Mouse (Mus musculus): Measurements from ENCODE around the gene Sfmbt2. TPM values are rescaled to one million over a fixed set of nuclear protein-coding genes. Genes with fewer than 3 reads are reported as not detected.

Gene Sfmbt2
- polyA plus RNA-seq (2015; fragmentation: Nextera tagmentation; extraction: Ambion mirVana): 0.41 and 0.47 TPM in 2 replicates

DNA sequence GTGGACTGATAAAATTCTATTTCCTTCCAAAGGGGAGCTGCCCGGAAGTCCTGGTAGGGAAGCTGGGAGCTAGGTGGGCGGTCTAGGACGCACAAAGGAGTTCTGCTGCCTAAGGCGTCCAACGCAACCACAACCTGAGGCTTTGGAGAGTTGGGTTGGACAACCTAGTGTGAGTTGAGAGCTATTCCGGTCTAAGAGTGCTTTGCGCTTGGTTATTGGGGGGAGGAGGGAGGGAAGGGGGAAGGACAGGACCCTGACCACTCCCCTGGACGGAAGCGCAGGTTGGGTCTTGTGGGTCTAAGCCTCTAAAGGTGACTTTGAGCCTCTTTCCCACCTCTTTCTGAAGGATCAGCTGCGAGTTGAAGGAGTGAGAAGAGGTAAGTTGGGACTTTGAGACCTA, at the start of gene Sfmbt2:
Gene Sfmbt2 (plus strand): TSS at position 335 of the 400 bp plus-strand sequence.
- no peaks in the 10 kb centered on the region for H3K36me3 ChIP-seq (ENCODE audit: control insufficient read depth, insufficient read depth)
- H3K4me1 ChIP-seq (replicated peaks; ENCODE audit: control insufficient read depth, insufficient read depth, low read length): peaks cover 10% of the 10 kb centered on the region; the same call in 1 of the 2 replicates
- no peak within 1 kb of the TSS for H3K4me2 ChIP-seq (replicated peaks; ENCODE audit: low read depth)
- 0 out of 2 replicates have a peak, but pooled peaks cover 2% of the 10 kb centered on the region for H3K9me3 ChIP-seq (ENCODE audit: control insufficient read depth)
- H3K9ac ChIP-seq (ENCODE audit: low read depth, low read length): no peak within 1 kb of the TSS
- ATAC-seq: no peak
- 0 out of 2 replicates have a peak within 1 kb of the TSS, but pooled peaks have one; percentile 6 for H3K4me3 ChIP-seq (ENCODE audit: low read depth, low read length)
- H3K27me3 ChIP-seq (replicated peaks; ENCODE audit: control insufficient read depth, insufficient read depth, low read length): peaks cover 70% of the 10 kb centered on the region
- WGBS: 3% methylated on average over 10 of the region's 10 CpGs
- no peak for TF ChIP-seq CTCF (IDR thresholded peaks at IDR 0.05; ENCODE audit: low read depth)
- H3K27ac ChIP-seq (ENCODE audit: low read depth, low read length): no peak within 1 kb of the TSS

DNA sequence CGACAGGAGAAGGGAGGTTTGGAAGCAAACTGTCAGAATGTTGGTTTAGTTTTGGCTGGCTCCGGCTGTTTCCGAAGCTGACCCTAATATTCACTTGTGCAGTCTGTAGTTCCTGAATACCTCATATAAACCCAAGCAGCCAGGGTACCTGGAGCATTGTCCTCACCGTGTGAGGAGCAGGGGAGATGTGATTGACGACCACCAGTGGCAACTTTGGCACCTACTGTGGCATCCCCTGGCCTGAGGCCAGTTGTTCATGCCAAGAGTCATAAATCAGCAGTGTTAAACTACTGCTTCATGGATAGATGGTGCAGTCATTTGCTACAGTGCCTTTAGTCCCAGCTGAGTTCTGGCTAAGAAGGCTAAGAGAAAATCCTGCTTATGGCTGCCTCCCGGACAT, 49.2 kb upstream of the Sfmbt2 start:
- H3K9ac ChIP-seq (ENCODE audit: low read depth, low read length): no peak overlapping the region
- no peak overlapping the region for H3K4me3 ChIP-seq (ENCODE audit: low read depth, low read length)
- no peak for TF ChIP-seq CTCF (IDR thresholded peaks at IDR 0.05; ENCODE audit: low read depth)
- no peaks in the 10 kb centered on the region for H3K4me1 ChIP-seq (replicated peaks; ENCODE audit: control insufficient read depth, insufficient read depth, low read length)
- ATAC-seq: no peak
- H3K36me3 ChIP-seq (ENCODE audit: control insufficient read depth, insufficient read depth): no peaks in the 10 kb centered on the region
- no peaks in the 10 kb centered on the region for H3K9me3 ChIP-seq (ENCODE audit: control insufficient read depth)
- 61% methylated on average over 6 of the region's 6 CpGs for WGBS
- H3K4me2 ChIP-seq (replicated peaks; ENCODE audit: low read depth): no peak overlapping the region
- H3K27ac ChIP-seq (ENCODE audit: low read depth, low read length): no peak overlapping the region
- H3K27me3 ChIP-seq (replicated peaks; ENCODE audit: control insufficient read depth, insufficient read depth, low read length): no peaks in the 10 kb centered on the region

DNA sequence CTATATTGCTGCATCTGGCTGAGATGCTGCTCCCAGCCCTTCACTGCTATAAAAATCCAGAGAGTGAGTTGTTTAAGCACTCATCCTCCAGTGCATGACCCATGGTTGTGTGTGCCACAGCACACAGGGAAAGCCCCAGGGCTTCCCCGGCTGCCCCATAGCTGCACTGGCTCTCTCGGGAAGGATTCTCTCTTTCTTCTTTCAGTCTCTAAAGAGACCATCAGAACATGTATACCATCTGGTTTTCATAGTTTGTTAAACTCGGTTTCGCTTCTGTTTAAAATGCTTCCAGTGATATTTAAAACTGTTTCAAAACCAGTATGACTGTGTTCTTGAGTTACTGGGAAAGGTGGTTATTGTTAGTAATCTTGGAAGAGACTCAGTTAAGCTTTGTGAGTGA, 47.1 kb upstream of the Sfmbt2 start:
- H3K36me3 ChIP-seq (ENCODE audit: control insufficient read depth, insufficient read depth): no peaks in the 10 kb centered on the region
- 80% methylated on average over 4 of the region's 4 CpGs for WGBS
- no peak overlapping the region for H3K4me3 ChIP-seq (ENCODE audit: low read depth, low read length)
- no peaks in the 10 kb centered on the region for H3K9me3 ChIP-seq (ENCODE audit: control insufficient read depth)
- no peak for TF ChIP-seq CTCF (IDR thresholded peaks at IDR 0.05; ENCODE audit: low read depth)
- no peak overlapping the region for H3K4me2 ChIP-seq (replicated peaks; ENCODE audit: low read depth)
- no peak overlapping the region for H3K9ac ChIP-seq (ENCODE audit: low read depth, low read length)
- no peaks in the 10 kb centered on the region for H3K27me3 ChIP-seq (replicated peaks; ENCODE audit: control insufficient read depth, insufficient read depth, low read length)
- H3K4me1 ChIP-seq (replicated peaks; ENCODE audit: control insufficient read depth, insufficient read depth, low read length): no peaks in the 10 kb centered on the region
- no peak overlapping the region for H3K27ac ChIP-seq (ENCODE audit: low read depth, low read length)
- no peak for ATAC-seq

DNA sequence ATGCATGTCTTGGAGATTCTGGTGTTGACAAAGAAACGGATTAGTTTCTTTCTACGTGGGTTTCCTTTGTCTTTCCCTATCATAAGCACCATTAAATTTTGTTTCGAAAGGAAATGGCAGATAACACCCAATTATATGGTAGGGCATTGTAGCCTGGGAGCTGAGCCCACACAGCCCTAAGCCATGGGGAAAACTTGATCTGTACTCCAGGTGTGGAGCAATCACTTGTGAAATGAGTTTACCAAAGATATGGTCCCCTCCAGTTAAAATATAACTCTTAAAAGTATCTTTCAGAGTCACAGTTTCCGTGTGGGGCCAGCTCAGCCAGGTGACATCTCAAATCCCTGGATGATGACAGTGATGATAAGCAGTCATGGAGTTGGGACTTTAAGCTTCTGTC, 45.3 kb upstream of the Sfmbt2 start:
- no peak for ATAC-seq
- H3K27me3 ChIP-seq (replicated peaks; ENCODE audit: control insufficient read depth, insufficient read depth, low read length): no peaks in the 10 kb centered on the region
- no peak overlapping the region for H3K4me2 ChIP-seq (replicated peaks; ENCODE audit: low read depth)
- H3K9me3 ChIP-seq (ENCODE audit: control insufficient read depth): no peaks in the 10 kb centered on the region
- no peak overlapping the region for H3K9ac ChIP-seq (ENCODE audit: low read depth, low read length)
- 46% methylated on average over 4 of the region's 4 CpGs for WGBS
- H3K4me3 ChIP-seq (ENCODE audit: low read depth, low read length): no peak overlapping the region
- no peaks in the 10 kb centered on the region for H3K4me1 ChIP-seq (replicated peaks; ENCODE audit: control insufficient read depth, insufficient read depth, low read length)
- no peaks in the 10 kb centered on the region for H3K36me3 ChIP-seq (ENCODE audit: control insufficient read depth, insufficient read depth)
- no peak overlapping the region for H3K27ac ChIP-seq (ENCODE audit: low read depth, low read length)
- TF ChIP-seq CTCF (IDR thresholded peaks at IDR 0.05; ENCODE audit: low read depth): no peak

DNA sequence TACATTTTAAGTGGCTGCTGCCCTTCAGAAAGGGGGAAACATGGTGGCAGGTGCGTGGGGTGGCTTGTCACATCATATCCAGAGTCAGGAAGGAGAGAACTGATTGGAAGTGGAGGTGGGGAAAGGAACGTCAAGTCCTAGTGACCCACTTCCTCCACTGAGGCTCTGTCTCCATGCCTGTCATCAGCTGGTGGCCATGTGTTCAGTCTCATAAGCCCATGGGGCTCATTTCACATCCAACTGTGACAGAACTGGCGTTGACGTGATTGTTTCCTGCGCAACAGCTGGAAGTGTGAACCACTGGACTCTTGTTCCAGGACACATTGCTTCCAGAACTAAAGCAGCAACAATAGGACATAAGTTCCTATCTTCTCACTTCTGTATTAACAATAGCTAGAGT, 40.1 kb upstream of the Sfmbt2 start:
- no peak overlapping the region for H3K9ac ChIP-seq (ENCODE audit: low read depth, low read length)
- H3K4me3 ChIP-seq (ENCODE audit: low read depth, low read length): no peak overlapping the region
- H3K9me3 ChIP-seq (ENCODE audit: control insufficient read depth): no peaks in the 10 kb centered on the region
- no peaks in the 10 kb centered on the region for H3K36me3 ChIP-seq (ENCODE audit: control insufficient read depth, insufficient read depth)
- TF ChIP-seq CTCF (IDR thresholded peaks at IDR 0.05; ENCODE audit: low read depth): no peak
- WGBS: 77% methylated on average over 5 of the region's 5 CpGs
- no peak overlapping the region for H3K4me2 ChIP-seq (replicated peaks; ENCODE audit: low read depth)
- no peaks in the 10 kb centered on the region for H3K27me3 ChIP-seq (replicated peaks; ENCODE audit: control insufficient read depth, insufficient read depth, low read length)
- no peak overlapping the region for H3K27ac ChIP-seq (ENCODE audit: low read depth, low read length)
- no peak for ATAC-seq
- no peaks in the 10 kb centered on the region for H3K4me1 ChIP-seq (replicated peaks; ENCODE audit: control insufficient read depth, insufficient read depth, low read length)

DNA sequence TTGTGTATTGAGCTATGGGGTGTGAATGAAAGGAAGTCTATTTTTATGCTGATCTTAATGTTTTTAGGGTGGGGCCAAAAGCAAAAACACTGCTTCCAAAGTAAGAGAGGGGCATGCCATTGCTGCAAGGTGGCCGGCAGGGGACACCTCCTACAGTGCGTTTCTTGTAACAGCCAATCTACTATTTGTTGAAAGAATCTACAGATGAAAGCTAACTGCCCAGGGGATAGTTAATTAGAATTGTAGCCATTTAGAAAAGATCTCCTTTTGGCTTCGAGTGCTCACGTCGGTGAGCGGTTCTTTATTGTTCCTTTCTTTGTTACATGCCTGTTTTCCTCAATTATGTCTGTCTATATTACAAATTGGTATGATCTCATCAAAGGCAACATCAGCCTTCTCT, 36.0 kb upstream of the Sfmbt2 start:
- Histone ChIP-seq H3K4me3 (ENCODE audit: low read depth, low read length) (no peak overlapping the region), H3K4me1 (replicated peaks; ENCODE audit: control insufficient read depth, insufficient read depth, low read length) (no peaks in the 10 kb centered on the region), H3K4me2 (replicated peaks; ENCODE audit: low read depth) (no peak overlapping the region), H3K9ac (ENCODE audit: low read depth, low read length) (no peak overlapping the region), H3K36me3 (ENCODE audit: control insufficient read depth, insufficient read depth) (no peaks in the 10 kb centered on the region), H3K9me3 (ENCODE audit: control insufficient read depth) (no peaks in the 10 kb centered on the region), H3K27me3 (replicated peaks; ENCODE audit: control insufficient read depth, insufficient read depth, low read length) (no peaks in the 10 kb centered on the region), H3K27ac (ENCODE audit: low read depth, low read length) (no peak overlapping the region)
- ATAC-seq: no peak
- WGBS: 39% methylated on average over 6 of the region's 6 CpGs
- no peak for TF ChIP-seq CTCF (IDR thresholded peaks at IDR 0.05; ENCODE audit: low read depth)
